Mouse (Mus musculus) thymus, adult 2 months (tissue): ENCODE measurements around the gene Plekhg2. TPM values are rescaled to one million over a fixed set of nuclear protein-coding genes. Genes with fewer than 3 reads are reported as not detected.
A peak's percentile ranks its signal among the peaks of the same experiment; 100 is the strongest.

Source experiments
- DNase-seq: peaks from one replicate; pipeline ENCODE4 v3.0.0; 2021
- H3K27ac ChIP-seq: fragments of 200-500 bp; 2 replicates; pipeline ENCODE4 v1.5.1; 2012; ENCODE audit warnings: low read length, control low read depth; ENCODE audit not compliant: control insufficient read depth, insufficient read depth
- H3K27me3 ChIP-seq: fragments of 200-500 bp; 2 replicates; pipeline ENCODE4 v1.6.1; 2012; ENCODE audit warnings: mild to moderate bottlenecking, low read length, moderate library complexity, mixed read lengths; ENCODE audit not compliant: control insufficient read depth, insufficient read depth
- H3K36me3 ChIP-seq: fragments of 200-500 bp; 2 replicates; pipeline ENCODE4 v1.6.1; 2012; ENCODE audit warnings: mild to moderate bottlenecking, low read length, moderate library complexity; ENCODE audit not compliant: control insufficient read depth, insufficient read depth
- H3K4me1 ChIP-seq: fragments of 200-500 bp; replicated peaks from 2 replicates; pipeline ENCODE4 v1.6.1; 2012; ENCODE audit warnings: low read length; ENCODE audit not compliant: control insufficient read depth, insufficient read depth
- H3K4me3 ChIP-seq: fragments of 200-500 bp; 2 replicates; pipeline ENCODE4 v1.5.1; 2012; ENCODE audit warnings: mild to moderate bottlenecking, low read length, control low read depth, moderate library complexity; ENCODE audit not compliant: control insufficient read depth, insufficient read depth
- CTCF ChIP-seq: fragments of 200-500 bp; IDR thresholded peaks from 2 replicates; pipeline ENCODE4 v1.5.1; 2012; ENCODE audit warnings: mild to moderate bottlenecking, control low read depth, low read length, moderate library complexity, borderline replicate concordance; ENCODE audit not compliant: control insufficient read depth, poor library complexity, insufficient read depth; ENCODE audit errors: extremely low read depth
- POLR2A ChIP-seq: fragments of 200-500 bp; IDR thresholded peaks from 2 replicates; pipeline ENCODE4 v1.6.1; 2012; ENCODE audit warnings: mild to moderate bottlenecking, low read length, control low read depth, moderate library complexity; ENCODE audit not compliant: control insufficient read depth, poor library complexity, insufficient read depth; ENCODE audit errors: extremely low read depth
- WGBS: fragments of 180-500 bp; shearing (Covaris S2); methylation state at CpG from one replicate; pipeline ENCODE4 v1.1.7; 2018; 5-methylcytosine and 5-hydroxymethylcytosine counted together
- polyA plus RNA-seq: library from polyadenylated mRNA; depleted of rRNA; stranded (reverse); fragments of >200 nt; gene quantifications from 2 replicates; pipeline ENCODE4 v1.2.3, GENCODE M21; 2012

Gene Plekhg2
- polyA plus RNA-seq, 1 experiment: 187 TPM

GRCm38 (mm10) chr7:28353267-28353666 is 19.1 kb downstream of the Plekhg2 start:
- no peak overlapping the region for H3K4me3 ChIP-seq
- no peaks in the 10 kb centered on the region for H3K27me3 ChIP-seq
- DNase-seq: no peak
- TF ChIP-seq POLR2A (no peak), CTCF (no peak)
- peaks cover 12% of the 10 kb centered on the region for H3K36me3 ChIP-seq
- H3K27ac ChIP-seq: no peak overlapping the region
- 96% methylated on average over 2 of the region's 2 CpGs for WGBS
- peaks cover 16% of the 10 kb centered on the region for H3K4me1 ChIP-seq

DNA sequence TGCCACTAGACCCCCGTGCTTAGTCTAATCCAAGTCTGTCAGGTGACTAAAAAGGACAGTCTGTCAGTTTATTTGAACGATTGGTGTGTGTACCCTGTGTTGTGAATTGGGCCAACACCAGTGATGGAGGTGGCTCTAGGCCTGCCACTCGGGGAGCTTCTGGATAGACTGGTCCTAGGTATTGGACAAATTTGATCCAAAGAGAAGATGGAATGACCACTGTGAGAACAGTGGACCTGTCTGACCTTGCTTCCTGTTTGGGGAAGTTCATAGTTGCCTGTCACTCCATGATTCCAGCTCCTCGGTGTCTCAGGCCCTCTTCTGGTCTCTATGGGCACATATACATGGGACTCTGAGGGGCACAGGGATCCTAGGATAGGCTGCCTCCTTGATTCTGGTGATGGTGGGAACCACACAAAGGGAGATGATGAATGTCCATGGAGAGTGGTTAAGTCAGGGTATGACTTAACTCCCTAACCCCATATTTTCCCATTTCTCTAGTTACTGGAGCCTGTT is 20.7 kb downstream of the Plekhg2 start:
- no peak for DNase-seq
- no peak overlapping the region for H3K27ac ChIP-seq
- peaks cover 12% of the 10 kb centered on the region for H3K36me3 ChIP-seq
- H3K27me3 ChIP-seq: no peaks in the 10 kb centered on the region
- WGBS: 17% methylated on average over 4 of the region's 4 CpGs
- no peak overlapping the region; the same call in 1 of the 2 replicates for H3K4me3 ChIP-seq
- TF ChIP-seq POLR2A: no peak
- peaks cover 16% of the 10 kb centered on the region for H3K4me1 ChIP-seq

DNA sequence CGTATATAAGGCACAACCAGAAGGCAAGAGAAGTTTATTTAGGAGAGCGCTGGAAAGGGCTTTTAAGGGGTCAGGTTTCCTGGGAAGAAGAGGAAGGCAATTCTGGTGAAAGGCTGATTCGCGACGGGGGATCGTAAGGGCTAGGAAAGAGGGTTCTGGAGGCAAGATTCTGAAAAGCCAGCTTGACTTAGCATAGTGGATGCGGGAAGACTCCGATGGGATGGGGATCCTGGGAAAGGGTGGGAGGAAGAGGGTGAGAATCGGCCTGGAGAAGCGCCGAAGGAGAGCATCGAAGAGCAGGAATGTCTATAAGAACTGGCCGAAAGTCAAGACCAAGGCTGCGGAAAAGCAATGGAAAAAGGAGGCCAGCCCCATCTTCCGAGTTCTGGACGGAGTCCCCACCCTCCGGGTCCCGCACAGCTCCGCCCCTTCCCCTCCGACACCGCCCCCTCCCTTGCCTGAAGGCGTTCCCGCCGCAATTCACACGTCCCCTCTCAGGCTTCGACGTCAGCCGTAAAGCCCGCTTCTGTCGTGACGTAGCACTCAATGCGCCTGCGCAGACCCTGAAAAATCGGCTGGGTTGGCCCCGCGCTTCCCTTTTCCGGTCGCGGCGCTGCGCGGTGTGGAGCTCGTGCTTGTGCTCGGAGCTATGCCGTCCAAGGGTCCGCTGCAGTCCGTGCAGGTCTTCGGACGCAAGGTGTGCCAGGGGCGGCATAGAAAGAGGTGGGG is 22.1 kb downstream of the Plekhg2 start, which contains the start of gene Rps16:
Gene Rps16 (plus strand): TSS at position 498 of the 729 bp plus-strand sequence.
- H3K36me3 ChIP-seq: peaks cover 12% of the 10 kb centered on the region
- no peaks in the 10 kb centered on the region for H3K27me3 ChIP-seq
- H3K4me1 ChIP-seq: peaks cover 14% of the 10 kb centered on the region
- H3K27ac ChIP-seq: peak within 1 kb of the TSS; percentile 41; the same call in 1 of the 2 replicates
- 2% methylated on average over 50 of the region's 50 CpGs for WGBS
- peak; percentile 99 for DNase-seq
- peak within 1 kb of the TSS; percentile 79 for H3K4me3 ChIP-seq
- TF ChIP-seq POLR2A (peak; percentile 32), CTCF (0 out of 2 replicates have a peak, but pooled peaks have one; percentile 31)

DNA sequence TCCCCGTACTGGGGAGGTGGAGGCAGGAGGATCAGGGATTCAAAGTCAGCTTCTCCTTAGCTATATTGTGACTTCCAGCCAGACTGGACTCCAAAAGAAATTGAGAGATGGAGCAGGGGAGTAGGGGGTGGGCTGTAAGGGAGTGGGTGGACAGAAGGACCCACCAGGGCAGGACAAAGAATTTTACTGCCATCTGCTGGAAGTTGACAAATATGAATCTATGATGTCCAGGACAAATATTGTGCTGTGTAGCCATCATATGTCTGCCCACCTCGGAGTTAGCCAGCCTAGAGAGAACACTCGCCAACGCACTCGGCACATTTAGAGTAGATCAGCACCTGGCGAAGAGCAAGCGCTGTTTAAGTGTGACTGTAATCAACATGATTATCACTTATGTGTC is 23.8 kb downstream of the Plekhg2 start:
- WGBS: 87% methylated on average over 7 of the region's 7 CpGs
- H3K36me3 ChIP-seq: peaks cover 10% of the 10 kb centered on the region
- DNase-seq: no peak

DNA sequence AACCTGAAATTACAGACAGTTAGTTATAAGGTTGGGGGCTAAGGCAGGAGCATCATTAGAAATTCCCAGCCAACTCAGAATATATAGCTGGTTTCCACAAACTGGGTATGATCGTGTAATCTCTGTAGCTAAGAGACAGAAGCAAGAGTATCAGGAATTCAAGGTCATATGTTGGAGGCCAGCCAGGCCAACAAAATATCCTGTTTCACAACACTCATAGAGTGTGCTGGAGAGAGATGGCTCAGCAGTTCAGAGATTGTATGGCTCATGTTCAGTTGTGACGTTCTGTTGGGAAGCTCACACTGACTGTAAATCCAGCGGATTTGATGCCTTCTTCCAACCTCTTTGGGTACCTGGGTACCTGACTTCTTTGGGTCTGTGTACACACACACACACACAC is 24.7 kb downstream of the Plekhg2 start:
- H3K27me3 ChIP-seq: no peaks in the 10 kb centered on the region
- H3K27ac ChIP-seq: no peak overlapping the region
- DNase-seq: no peak
- peaks cover 2% of the 10 kb centered on the region for H3K36me3 ChIP-seq
- 88% methylated on average over 3 of the region's 3 CpGs for WGBS
- no peak for TF ChIP-seq CTCF
- TF ChIP-seq POLR2A: no peak
- no peak overlapping the region for H3K4me3 ChIP-seq
- H3K4me1 ChIP-seq: peaks cover 10% of the 10 kb centered on the region

More for the DNA sequence above, 23.8 kb downstream of the Plekhg2 start:
- Histone ChIP-seq H3K4me3 (no peak overlapping the region), H3K4me1 (peaks cover 10% of the 10 kb centered on the region), H3K27me3 (no peaks in the 10 kb centered on the region), H3K27ac (no peak overlapping the region)
- TF ChIP-seq CTCF (no peak), POLR2A (no peak)

DNA sequence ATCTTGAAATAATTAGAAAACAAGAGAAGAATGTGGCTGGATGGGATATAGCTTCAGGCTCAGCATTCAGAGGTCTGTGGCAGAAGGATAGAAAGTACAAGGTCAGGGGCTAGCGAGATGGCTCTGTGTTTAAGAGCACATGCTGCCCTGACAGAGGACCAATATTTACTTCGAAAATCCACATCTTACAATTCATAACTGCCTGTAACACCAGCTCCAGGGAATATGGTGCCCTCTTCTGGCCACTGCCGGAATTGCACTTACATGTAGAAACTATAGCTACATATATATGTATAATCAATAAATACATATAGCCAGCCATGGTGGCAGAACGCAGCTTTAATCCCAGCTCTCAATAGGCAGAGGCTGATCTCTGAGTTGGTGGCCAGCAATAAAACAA is 27.8 kb downstream of the Plekhg2 start:
- Histone ChIP-seq H3K4me3 (no peak overlapping the region), H3K4me1 (0 out of 2 replicates have a peak, but pooled peaks cover under 1% of the 10 kb centered on the region), H3K27ac (no peak overlapping the region), H3K36me3 (no peaks in the 10 kb centered on the region), H3K27me3 (no peaks in the 10 kb centered on the region; the same call in 1 of the 2 replicates)
- DNase-seq: peak; percentile 59
- no peak for TF ChIP-seq POLR2A
- no peak for TF ChIP-seq CTCF
- WGBS: 0% methylated on average over 4 of the region's 4 CpGs
